Mouse (Mus musculus) ES-Bruce4 (cell line): ENCODE results near the gene Tnfsf12.

Experiments used
- CTCF ChIP-seq: IDR thresholded peaks from one replicate; pipeline ENCODE4 v1.8.1; 2011; ENCODE audit warnings: low read depth, low read length
- EP300 ChIP-seq: IDR thresholded peaks from 2 replicates; pipeline ENCODE4 v1.6.1; 2011; ENCODE audit warnings: low read depth, low read length; ENCODE audit not compliant: insufficient read depth
- POLR2A ChIP-seq: IDR thresholded peaks from one replicate; pipeline ENCODE4 v1.8.1; 2011; ENCODE audit warnings: low read length; ENCODE audit not compliant: insufficient read depth

DNA sequence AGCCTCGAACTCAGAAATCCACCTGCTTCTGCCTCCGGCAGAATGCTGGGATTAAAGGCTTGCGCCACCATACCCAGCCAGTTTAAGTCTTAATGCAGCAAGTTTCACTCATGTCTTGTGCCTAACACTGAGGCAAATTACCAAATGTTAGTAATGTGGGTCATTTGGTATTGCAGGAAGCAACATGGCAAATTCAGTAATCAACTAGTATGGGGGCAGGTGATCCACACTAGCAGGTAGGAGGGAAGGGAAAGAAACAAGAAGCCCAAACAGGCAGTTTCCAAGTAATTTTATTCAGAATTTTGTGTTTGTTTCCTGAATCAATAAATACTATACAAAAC is 29.0 kb downstream of the Tnfsf12 start:
- TF ChIP-seq CTCF (no peak), POLR2A (no peak), EP300 (no peak)
